Mouse (Mus musculus): ENCODE results near the gene Acot1.

DNA sequence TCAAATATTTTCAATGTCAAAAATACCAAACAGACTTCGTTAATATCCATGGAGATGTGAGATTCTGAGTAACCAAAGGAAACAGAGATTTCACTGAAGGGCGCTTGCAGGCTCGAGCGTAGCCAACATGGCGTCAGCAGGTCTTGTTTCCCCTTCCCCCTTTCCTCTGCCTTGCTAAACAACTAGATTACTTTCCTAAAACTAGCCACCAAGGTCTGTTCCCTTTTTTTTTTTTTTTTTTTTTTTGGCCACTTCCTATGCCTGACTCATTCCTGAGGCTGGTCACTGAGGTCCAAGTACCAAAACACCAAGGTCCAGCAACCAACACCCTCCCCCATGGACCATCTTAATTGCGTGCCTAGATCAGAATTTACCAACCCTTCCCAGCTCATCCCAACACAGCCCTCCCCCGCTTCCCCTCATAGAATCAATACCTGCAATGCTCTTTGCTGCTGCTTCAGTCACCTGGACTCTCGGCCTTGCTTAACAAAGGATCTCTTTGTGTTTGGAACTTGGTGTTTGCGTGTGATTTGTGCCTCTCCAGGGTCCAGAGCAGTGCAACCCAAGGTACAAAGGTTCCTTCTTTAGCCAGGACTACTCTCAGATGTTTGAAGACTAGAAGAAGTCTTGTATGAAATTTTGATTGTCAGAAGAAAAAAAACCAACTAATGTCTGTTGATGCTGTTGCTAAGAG is 13.9 kb downstream of the Acot1 start:
- TF ChIP-seq CTCF (IDR thresholded peaks at IDR 0.05; ENCODE audit: borderline replicate concordance, extremely low read depth, insufficient read depth, insufficient read length) (no peak), POLR2A (IDR thresholded peaks at IDR 0.05; ENCODE audit: borderline replicate concordance, extremely low read depth, insufficient read depth, insufficient read length, poor library complexity, severe bottlenecking) (no peak)
